Mouse (Mus musculus) lung, adult 2 months (tissue): ENCODE data around the gene Mbnl1.

Source experiments
- CTCF ChIP-seq: fragments of 200-500 bp; IDR thresholded peaks from 2 replicates; pipeline ENCODE4 v1.5.1; 2011; ENCODE audit warnings: mild to moderate bottlenecking, low read length, control low read depth; ENCODE audit not compliant: insufficient read depth
- POLR2A ChIP-seq: fragments of 200-500 bp; IDR thresholded peaks from 2 replicates; pipeline ENCODE4 v1.6.1; 2011; ENCODE audit warnings: low read depth, mild to moderate bottlenecking, control low read depth, low read length, borderline replicate concordance; ENCODE audit errors: extremely low read depth

DNA sequence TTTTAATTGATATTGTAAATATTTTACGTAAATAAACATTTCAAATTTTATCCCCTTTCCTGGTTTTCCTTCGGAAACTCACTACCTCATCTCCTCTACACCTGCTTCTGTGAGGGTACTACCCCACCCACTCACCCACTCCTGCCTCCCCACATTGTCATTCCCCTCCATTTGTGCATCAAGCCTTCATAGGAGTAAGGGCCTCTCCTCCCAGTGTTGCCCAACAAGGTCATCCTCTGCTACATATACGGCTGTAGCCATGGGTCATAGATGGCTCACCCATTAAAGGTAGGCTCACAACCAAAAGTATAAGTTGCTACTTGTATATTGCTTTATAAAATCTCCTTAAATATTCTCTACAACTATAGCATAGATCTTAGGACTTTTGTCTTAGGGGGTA lies 34.9 kb downstream of the Mbnl1 start:
- TF ChIP-seq POLR2A (no peak), CTCF (no peak)
